Mouse (Mus musculus) cerebellum, adult 8-10 months (tissue): ENCODE results near the gene Mpp2.

Experiments used
- DNase-seq: peaks from one replicate; pipeline ENCODE4 v3.0.0; 2022

The Mpp2 gene

GRCm38 (mm10) chr11:102087931-102088898 is at the start of gene Mpp2:
Gene Mpp2, minus strand, starts transcription at chr11:102088515.
- DNase-seq = peak; percentile 66

GRCm38 (mm10) chr11:102137625-102138446 is 49.5 kb upstream of the Mpp2 start:
- no peak for DNase-seq

GRCm38 (mm10) chr11:102134516-102134915 is 46.2 kb upstream of the Mpp2 start:
- DNase-seq = no peak

DNA sequence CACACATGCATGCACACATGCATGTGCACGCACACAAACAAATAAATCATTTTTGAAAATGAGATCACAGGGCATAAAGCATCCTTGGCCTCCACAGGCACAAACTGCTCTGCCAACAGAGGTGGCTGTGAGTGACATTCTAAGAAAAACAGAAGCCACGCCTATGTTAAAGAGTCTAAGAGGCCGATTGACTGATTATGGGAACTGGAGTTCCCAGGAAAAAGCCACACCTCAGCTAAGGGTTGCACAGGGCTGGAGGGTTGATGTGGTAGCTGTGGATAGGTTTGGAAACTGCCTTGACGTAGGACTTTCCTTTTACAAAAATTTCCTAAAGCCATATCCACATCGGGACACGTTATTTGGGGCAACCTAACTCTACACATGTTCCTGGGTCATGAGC is 29.1 kb upstream of the Mpp2 start:
- DNase-seq = no peak

- no peak for DNase-seq
Measured at GRCm38 (mm10) chr11:102116241-102116640, 27.9 kb upstream of the Mpp2 start.

DNA sequence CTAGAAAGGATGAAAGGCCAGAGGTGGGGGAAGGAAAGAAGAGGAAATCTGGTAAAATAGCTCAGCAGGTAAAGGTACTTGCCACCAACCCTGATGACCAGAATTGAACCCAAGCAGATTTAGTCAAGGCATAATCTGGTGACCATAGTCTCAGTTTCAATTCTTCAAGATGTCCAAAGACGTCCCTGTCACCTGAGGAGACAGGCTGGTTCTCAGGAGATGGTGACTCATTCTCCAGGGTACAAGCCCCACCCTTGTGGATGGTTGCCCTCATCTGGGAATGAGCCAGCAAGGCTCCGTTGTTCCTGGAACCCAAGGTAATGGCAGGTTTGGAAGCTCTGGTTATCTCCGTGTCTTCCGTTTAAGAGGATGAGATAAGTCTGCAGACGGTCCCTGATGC is 23.3 kb upstream of the Mpp2 start:
- no peak for DNase-seq

GRCm38 (mm10) chr11:102107732-102108131 is 19.4 kb upstream of the Mpp2 start, which contains the start of gene Pyy:
Gene Pyy, minus strand, starts transcription at chr11:102107832.
- no peak for DNase-seq

DNA sequence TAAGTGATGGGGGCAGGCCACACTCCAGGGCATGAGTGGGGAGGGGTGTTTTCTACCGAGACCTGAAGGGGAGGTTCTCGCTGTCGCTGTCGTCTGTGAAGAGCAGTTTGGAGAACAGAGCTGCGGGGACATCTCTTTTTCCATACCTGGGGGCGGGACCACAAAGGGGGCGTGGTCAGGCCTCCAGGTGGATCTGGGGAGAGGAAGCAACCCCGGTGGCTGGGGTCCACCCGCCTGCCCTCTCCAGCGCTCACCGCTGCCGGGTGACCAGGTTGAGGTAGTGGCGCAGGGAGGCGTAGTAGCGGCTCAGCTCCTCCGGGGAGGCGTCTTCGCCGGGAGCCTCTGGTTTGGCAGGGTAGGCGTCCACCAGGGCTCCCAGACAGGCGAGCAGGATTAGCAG is 18.6 kb upstream of the Mpp2 start:
- no peak for DNase-seq

DNA sequence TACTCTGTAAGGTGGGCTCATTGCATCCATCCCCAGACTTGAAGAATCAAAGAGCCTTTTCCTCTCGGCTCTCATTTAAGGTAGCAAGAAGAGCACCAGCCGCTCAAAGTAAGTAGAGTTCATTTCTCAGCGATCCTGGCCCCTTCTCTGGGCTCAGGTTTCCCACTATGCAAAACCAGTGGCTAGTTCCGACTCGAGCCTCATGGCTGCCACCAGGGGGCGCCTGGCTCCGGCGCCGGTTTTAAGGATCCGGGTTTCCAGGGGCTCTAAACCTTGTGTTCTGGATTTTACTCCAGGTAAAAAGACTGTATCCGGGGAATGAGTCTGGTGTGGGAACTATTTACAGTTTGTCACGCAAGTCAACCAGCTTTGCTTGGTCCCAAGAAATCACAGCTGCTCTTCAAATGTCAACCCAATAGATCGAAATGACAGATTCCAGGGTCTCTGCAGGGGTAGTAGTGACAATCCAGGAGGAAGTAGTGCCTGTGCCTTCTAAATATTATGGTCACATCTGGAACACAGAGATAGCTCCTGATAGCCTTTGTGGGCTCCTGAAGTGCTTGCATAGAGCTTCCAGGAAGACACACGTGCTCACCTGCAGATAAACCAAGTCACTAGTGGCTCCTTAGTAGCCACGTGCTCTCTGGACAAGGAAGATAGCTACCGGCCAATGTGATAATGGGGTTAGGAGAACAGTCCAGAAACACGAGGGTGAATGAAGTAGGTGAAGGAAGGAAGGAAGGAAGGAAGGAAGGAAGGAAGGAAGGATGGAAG is 14.4 kb upstream of the Mpp2 start:
- peak; percentile 63 for DNase-seq

GRCm38 (mm10) chr11:102101219-102101618 is 12.9 kb upstream of the Mpp2 start, which contains the start of gene Ppy:
Gene Ppy, minus strand, starts transcription at chr11:102101319.
- DNase-seq = no peak

DNA sequence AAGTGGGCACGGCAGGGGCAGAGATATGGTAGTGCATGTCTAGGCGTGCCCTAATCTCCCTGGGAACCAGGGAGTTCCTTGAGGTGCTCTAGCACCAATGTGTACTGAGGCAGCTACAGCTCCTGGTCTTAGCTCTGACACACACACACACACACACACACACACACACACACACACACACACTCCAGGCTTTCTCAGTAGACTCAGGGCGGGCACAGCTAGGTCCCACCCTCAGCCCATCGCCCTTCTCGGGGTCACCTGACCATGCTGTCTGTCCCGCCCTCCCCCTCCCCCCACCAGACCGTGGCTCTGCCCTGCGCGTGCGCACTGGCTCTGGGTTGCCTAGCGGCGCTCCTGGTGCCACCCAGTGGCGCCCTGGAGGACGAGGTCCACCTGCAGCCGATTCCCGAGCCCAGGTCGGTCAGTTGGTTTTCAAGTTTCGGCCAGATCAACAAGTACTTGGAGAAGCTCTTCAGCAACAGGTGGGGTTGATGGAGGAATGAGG is 8.6 kb upstream of the Mpp2 start:
- peak; percentile 59 for DNase-seq

DNA sequence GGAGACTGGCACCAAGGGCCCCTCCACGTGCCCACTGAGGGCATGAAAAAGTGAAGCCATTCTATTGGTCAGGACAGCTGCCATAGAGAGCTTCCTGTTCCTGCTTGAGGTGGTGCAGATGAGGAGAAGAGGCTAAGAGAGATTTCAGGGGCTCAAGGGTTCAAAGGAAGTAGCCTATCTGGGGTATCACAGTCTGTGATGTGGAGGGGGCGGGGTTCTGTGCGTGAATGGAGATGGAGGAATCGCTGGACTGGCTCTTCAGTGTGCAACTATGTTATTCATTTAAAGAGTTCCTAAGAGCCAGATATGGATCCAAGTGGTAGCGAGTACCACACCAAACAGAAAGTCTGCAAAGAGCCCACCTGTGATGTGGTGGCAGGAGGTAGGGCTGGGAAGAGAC is 8.1 kb upstream of the Mpp2 start:
- DNase-seq = no peak

GRCm38 (mm10) chr11:102095676-102096075 is 7.4 kb upstream of the Mpp2 start:
- no peak for DNase-seq

DNA sequence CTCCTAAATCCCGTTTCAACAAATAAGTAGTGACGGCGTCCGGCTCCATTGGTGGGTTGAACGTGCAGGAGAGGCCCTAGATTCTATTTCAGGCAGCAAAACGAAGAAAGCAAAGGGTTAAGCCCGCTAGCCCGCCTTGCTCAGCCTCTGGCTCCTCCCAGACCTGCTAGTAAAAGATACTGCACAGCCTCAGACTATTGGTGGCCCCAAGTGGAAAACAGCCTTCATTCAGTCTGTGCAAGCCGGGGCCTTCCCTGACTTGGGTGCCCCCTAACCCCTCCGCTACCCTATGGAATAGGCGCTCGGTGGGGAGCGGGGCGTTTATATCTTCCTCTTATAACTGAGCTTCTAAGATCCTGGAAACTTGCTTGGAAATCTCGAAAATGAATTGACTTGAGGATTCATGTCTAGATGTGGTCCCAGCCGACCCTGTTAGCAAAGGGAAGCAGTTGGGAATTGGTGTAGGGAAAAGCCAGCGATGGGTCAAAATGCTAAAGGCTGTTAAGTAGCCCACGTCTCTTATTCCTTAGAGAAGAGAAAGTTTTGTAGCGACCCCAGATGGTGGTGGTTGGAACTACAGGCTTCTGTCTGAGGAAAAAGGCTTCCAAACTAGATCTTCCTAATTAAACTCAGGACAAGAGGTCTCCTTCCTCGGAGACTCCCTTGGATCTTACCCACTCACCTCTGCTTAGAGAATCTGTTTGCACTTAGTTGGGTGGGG is 933 bp upstream of the Mpp2 start:
- DNase-seq = peak; percentile 69

- DNase-seq = peak; percentile 67
Measured at GRCm38 (mm10) chr11:102087081-102087751, 1.1 kb downstream of the Mpp2 start.

- DNase-seq = no peak
Measured at GRCm38 (mm10) chr11:102086331-102086730, 2.0 kb downstream of the Mpp2 start.

DNA sequence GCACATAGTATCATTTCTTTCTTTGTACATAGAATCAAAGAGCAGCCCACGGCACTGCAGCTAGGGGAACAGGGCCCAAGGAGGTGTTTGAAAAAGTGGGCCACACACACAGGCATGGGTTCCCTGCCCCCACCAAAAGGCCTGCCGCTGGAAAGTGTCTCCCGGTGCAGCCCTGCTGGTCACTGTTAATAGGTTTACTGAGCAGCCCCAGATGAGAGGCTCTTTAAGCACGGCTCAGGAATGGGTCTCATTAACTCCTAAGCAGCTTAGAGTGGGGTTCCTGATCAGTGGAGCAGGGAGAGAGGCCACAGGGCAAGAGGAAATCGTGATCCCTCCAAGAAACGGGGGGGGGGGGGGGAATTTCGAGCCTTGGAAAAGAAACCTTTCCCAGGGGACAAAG is 4.2 kb downstream of the Mpp2 start:
- DNase-seq = no peak

GRCm38 (mm10) chr11:102083193-102083592 is 5.1 kb downstream of the Mpp2 start:
- DNase-seq = no peak

GRCm38 (mm10) chr11:102082322-102082721 is 6.0 kb downstream of the Mpp2 start:
- no peak for DNase-seq

DNA sequence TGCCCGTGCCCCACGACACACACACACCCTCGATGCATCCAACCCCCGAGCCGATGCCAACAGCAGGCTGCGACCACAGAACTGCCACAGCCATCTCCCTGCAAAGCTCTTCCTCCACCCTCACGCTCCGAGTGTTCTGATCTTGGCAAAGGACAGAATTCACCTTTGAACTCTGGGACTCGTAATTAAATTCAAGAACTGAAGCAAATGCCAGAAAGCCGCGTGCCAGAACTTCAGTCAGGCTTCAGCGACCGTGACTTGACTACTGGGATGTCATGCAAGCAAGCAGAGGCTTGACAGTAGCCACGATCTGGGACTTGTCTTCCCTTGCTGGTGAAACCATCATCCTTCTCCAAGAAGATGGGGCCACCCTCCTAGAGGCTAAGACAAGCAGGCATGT is 14.6 kb downstream of the Mpp2 start:
- no peak for DNase-seq

DNA sequence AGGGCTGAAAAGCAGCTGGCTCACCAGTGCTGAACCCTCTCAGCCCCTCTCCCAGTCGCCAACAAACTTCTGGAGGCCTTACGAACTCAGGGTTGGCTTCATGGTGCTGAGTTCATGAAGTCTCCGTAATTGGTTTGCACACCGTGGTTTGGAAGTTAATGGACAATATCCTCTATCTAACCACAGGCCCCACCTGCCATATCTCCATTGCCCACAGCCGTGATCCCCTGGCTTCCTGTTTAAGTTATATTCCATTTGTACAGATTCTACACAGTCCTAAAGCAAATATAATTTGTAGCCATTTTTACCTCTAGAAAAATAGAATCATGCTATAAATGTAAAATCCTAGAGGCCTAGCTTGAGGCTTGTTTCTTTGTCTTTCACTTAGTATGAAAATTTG is 15.6 kb downstream of the Mpp2 start:
- no peak for DNase-seq
